Mouse (Mus musculus) embryonic facial prominence, embryonic 14.5 days (tissue): ENCODE measurements around the gene Atp6ap1l. TPM values are rescaled to one million over a fixed set of nuclear protein-coding genes. Genes with fewer than 3 reads are reported as not detected.

Experiments
- ATAC-seq: fragments of 200-750 bp; cut with Nextera tagmentation; 2 replicates; pipeline ENCODE4 v1.8.0; 2017; ENCODE audit warnings: low read depth, moderate number of reproducible peaks, moderate TSS enrichment
- DNase-seq: peaks from one replicate; pipeline ENCODE4 v3.0.0-alpha.2; 2015; ENCODE audit warnings: low spot score
- H3K27ac ChIP-seq: fragments of 300-500 bp; sonication (generic); replicated peaks from 2 replicates; pipeline ENCODE4 v1.5.1; 2014; ENCODE audit warnings: low read depth, mild to moderate bottlenecking, low read length, moderate library complexity
- H3K27me3 ChIP-seq: fragments of 300-500 bp; sonication (generic); replicated peaks from 2 replicates; pipeline ENCODE4 v1.6.1; 2014; ENCODE audit warnings: low read length; ENCODE audit not compliant: control insufficient read depth, insufficient read depth
- H3K36me3 ChIP-seq: fragments of 300-500 bp; sonication (generic); 2 replicates; pipeline ENCODE4 v1.6.1; 2014; ENCODE audit warnings: low read length, mixed read lengths; ENCODE audit not compliant: control insufficient read depth, insufficient read depth
- H3K4me1 ChIP-seq: fragments of 300-500 bp; sonication (generic); 2 replicates; pipeline ENCODE4 v1.6.1; 2014; ENCODE audit warnings: antibody characterized with exemption, low read length; ENCODE audit not compliant: control insufficient read depth, insufficient read depth
- H3K4me2 ChIP-seq: fragments of 300-500 bp; sonication (generic); 2 replicates; pipeline ENCODE4 v1.6.1; 2014; ENCODE audit warnings: low read depth, mild to moderate bottlenecking, low read length, moderate library complexity, mixed read lengths
- H3K4me3 ChIP-seq: fragments of 300-500 bp; sonication (generic); 2 replicates; pipeline ENCODE4 v1.5.1; 2014; ENCODE audit warnings: low read depth, mild to moderate bottlenecking, low read length
- H3K9ac ChIP-seq: fragments of 300-500 bp; sonication (generic); 2 replicates; pipeline ENCODE4 v1.6.1; 2014; ENCODE audit warnings: low read depth, mild to moderate bottlenecking, low read length, moderate library complexity, mixed read lengths
- H3K9me3 ChIP-seq: fragments of 300-500 bp; sonication (generic); 2 replicates; pipeline ENCODE4 v1.6.1; 2016; ENCODE audit warnings: low read length; ENCODE audit not compliant: control insufficient read depth
- WGBS: fragments of 180-500 bp; shearing (Covaris S2); extraction: QIAGEN DNeasy Blood & Tissue Kit; methylation state at CpG from one replicate; pipeline ENCODE4 v1.1.7; 2014; 5-methylcytosine and 5-hydroxymethylcytosine counted together
- polyA plus RNA-seq: library from polyadenylated mRNA; unstranded; fragments of >200 nt; fragmentation: Nextera tagmentation; extraction: Ambion mirVana; gene quantifications from 2 replicates; pipeline ENCODE4 v1.2.1, GENCODE M21; 2014

Atp6ap1l gene
- polyA plus RNA-seq, 1 experiment from 2014 or later, result 0.90 TPM

GRCm38 (mm10) chr13:90840530-90841212 lies 64.5 kb downstream of the Atp6ap1l start:
- 40% methylated on average over 15 of the region's 15 CpGs for whole genome bisulfite sequencing
- no peak overlapping the region for H3K4me3 ChIP-seq
- H3K36me3 ChIP-seq, result no peaks in the 10 kb centered on the region
- peak; percentile 78 for ATAC-seq
- H3K9ac ChIP-seq, result no peak overlapping the region
- H3K4me1 ChIP-seq, result 0 out of 2 replicates have a peak, but pooled peaks cover 9% of the 10 kb centered on the region
- peak; percentile 88 for DNase-seq
- no peaks in the 10 kb centered on the region for H3K27me3 ChIP-seq
- peak overlapping the region; percentile 49; the same call in 1 of the 2 replicates for H3K27ac ChIP-seq
- H3K4me2 ChIP-seq, result peak overlapping the region; percentile 17; the same call in 1 of the 2 replicates
- no peaks in the 10 kb centered on the region for H3K9me3 ChIP-seq

- peak; percentile 30; the same call in 1 of the 2 replicates for ATAC-seq
- H3K9me3 ChIP-seq, result no peaks in the 10 kb centered on the region
- H3K4me1 ChIP-seq, result 0 out of 2 replicates have a peak, but pooled peaks cover 5% of the 10 kb centered on the region
- 62% methylated on average over 7 of the region's 7 CpGs for WGBS
- H3K4me3 ChIP-seq, result no peak overlapping the region
- no peak overlapping the region for H3K4me2 ChIP-seq
- H3K27ac ChIP-seq, result no peak overlapping the region
- H3K27me3 ChIP-seq, result no peaks in the 10 kb centered on the region
- DNase-seq, result peak; percentile 66
- H3K9ac ChIP-seq, result no peak overlapping the region
- no peaks in the 10 kb centered on the region for H3K36me3 ChIP-seq
These were observed 71.4 kb downstream of the Atp6ap1l start for GRCm38 (mm10) chr13:90833641-90834207.

Other genes with a start within 250 kb of the Atp6ap1l start
- 300 and 334 TPM in 2 replicates for gene Rps23, start 17.6 kb upstream of the Atp6ap1l start, polyA plus RNA-seq